Mouse (Mus musculus) adrenal gland, adult 18-20 months (tissue): Measurements from ENCODE around the gene Ralgds. TPM values are rescaled to one million over a fixed set of nuclear protein-coding genes. Genes with fewer than 3 reads are reported as not detected.

Source experiments
- DNase-seq, 2 experiments: peaks; one replicate each; pipeline ENCODE4 v3.0.0; 2021 to 2022; ENCODE audit warnings: low spot score in 2 of 2
- total RNA-seq, 2 experiments: library from RNA; stranded (reverse); gene quantifications; 1 replicate in 1 of 2; 2 replicates in 1 of 2; pipeline ENCODE4 v1.2.3; 2021

The Ralgds gene
- total RNA-seq, 2 experiments from 2014 or later = 24.3 to 24.4 TPM

- DNase-seq = no peak
Observed at GRCm38 (mm10) chr2:28502987-28503386, 9.9 kb upstream of the Ralgds start.

DNA sequence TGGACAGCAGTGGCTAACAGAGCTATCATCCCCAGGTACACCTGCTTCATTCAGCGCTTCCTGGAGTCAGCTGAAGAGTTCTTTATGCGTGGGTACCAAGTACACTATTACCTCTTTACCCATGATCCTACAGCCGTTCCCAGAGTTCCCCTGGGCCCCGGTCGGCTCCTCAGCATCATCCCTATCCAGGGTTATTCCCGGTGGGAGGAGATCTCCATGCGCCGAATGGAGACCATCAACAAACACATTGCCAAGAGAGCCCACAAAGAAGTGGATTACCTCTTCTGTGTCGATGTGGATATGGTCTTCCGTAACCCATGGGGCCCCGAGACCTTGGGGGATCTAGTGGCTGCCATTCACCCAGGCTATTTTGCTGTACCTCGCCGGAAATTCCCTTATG, 8.2 kb upstream of the Ralgds start:
- peak in 1 of 2 experiments; percentile 8 for DNase-seq

- DNase-seq = peak in 1 of 2 experiments; percentile 10
Observed at GRCm38 (mm10) chr2:28505795-28506194, 7.1 kb upstream of the Ralgds start, which contains the start of gene Gm10134. Gene Gm10134 (plus strand): TSS chr2:28506095.

- DNase-seq = peak in 1 of 2 experiments; percentile 9
Observed at GRCm38 (mm10) chr2:28506291-28506690, 6.6 kb upstream of the Ralgds start.

GRCm38 (mm10) chr2:28511600-28511999, 1.3 kb upstream of the Ralgds start:
- peak in 1 of 2 experiments; percentile 12 for DNase-seq

- DNase-seq = peak in 1 of 2 experiments; percentile 50
Observed at GRCm38 (mm10) chr2:28513431-28514370, 776 bp downstream of the Ralgds start.

- DNase-seq = peak; percentile 82 to 84
Observed at GRCm38 (mm10) chr2:28514489-28514888, 1.6 kb downstream of the Ralgds start.

DNA sequence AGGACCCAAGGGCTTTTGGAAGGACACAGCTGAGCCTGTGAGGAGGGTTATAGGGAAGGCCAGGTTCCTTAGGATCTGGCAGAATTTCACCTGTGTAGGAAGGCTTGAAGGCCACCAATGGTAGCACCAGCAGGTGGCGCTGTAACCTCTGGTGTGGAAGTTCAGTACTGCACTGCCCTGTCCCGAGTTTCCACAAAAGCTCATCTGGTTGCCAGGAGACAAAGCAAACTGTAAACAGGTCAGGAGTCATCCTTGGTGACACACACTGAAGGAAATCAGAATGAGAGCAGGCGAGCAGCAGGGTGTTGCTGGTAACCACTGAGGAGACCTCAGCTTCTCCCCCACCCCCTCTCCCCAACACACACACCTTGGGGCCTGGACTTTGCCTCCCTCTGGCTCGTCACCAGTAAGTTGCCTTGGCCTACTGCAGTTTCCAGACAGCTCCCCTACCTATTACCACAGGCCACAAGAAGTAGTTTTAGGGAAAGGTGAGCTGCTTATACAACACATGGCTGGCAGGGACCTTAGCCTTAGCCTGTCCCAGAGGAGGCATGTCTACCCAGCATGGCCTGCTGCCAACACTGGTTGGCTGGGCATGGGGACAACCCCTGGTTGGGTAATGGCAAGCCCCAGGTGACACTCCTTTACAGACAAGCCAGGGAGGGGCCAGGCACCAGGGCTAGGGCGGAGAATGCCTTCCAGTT, 4.4 kb downstream of the Ralgds start:
- peak; percentile 82 to 88 for DNase-seq

DNA sequence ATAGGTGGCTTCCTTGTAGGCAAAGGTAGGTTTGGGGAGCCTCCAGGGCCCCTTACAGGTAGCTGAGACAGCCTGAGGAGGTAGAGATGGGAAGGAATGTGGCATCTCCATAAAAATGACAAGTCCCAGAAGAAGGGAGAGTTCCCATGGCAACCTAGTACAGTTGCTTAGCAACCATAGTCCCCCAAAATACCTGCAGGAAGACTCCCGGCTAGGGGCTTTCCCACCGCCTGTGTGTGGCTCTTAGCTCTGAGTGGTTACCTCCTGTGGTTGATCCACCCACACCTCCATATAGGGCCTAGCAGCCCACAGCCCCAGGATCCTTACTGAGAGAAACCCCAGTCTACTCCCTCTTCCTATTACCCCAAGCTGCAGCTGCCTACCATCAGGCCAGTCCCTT, 5.3 kb downstream of the Ralgds start:
- DNase-seq = no peak

DNA sequence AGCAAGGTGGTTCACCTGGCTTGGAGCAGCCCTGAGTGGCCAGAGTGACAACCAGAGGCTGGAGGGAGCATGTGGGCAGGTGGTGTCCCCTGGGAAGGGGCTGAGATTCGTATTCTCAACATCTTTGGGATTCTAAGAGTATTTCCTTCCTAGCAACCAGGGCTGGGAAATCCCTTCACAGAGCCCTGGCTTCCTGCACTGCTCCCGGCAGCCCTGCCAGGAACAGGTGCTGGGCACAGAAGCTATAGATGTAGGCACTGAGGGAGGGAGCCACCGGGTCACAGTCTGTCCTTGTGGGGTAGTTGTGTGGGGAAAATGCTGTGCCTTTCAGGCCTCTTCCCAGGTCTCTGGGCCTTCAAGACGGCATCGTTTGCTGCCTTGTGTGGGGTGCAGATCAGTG, 7.7 kb downstream of the Ralgds start:
- DNase-seq = no peak

DNA sequence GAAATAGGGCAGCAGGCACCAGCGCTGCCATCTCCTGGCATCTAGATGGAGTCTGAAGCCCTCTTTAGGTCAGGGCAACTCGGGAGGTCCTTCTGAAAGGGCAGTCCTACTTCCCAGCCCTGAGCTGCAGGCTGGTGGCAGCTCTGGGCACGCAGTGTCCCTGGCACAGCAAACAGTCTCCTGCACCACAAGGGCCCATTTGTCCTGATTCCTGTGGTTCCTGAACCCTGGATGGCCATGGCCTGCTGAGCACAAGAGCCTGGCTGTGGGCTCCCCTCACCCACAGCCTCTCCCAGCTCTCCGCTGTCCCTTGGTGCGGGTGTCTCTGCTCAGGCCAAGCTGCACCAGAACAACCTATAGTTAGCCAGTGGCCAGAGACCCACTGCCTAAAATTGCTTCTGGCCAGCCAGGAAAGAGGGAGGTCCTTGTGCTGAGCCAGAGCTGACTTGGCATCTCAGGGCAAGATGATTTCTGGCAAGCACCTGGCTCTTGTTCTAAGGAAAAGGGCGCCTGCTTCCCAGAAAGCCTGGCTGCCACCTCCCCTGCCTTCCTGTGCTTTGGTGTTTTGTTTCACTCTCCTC, 8.7 kb downstream of the Ralgds start:
- DNase-seq = no peak

GRCm38 (mm10) chr2:28522166-28522565, 9.2 kb downstream of the Ralgds start:
- no peak for DNase-seq

DNA sequence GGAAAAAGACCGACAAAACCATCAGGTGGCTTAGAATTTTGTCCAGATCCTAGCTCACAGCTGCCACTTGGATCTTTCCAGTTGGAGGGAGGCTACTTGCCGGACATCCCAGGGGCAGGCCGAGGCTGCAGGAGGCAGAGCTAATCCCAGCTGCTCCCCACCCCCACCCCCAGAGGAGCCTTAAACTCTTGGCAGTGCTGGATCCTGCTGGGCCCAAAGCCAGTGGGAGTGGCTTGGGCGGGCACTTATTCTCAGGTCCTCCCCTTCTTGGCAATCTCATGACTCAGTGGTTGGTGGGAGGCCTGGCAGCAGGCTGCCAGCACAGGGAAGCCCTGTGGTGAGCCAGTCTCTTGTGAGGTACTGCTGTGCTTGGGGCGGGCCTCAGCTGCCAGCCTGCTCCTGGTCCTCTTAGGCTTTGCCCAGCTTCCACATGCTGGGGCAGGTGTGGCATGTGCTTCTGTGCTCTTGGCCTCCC, 10.8 kb downstream of the Ralgds start:
- DNase-seq = peak; percentile 80 to 84

GRCm38 (mm10) chr2:28524406-28524805, 11.5 kb downstream of the Ralgds start:
- DNase-seq = peak in 1 of 2 experiments; percentile 52

GRCm38 (mm10) chr2:28525219-28525942, 12.5 kb downstream of the Ralgds start:
- DNase-seq = peak; percentile 52 to 71

GRCm38 (mm10) chr2:28525943-28526876, 13.3 kb downstream of the Ralgds start:
- DNase-seq = no peak

GRCm38 (mm10) chr2:28527436-28528353, 14.8 kb downstream of the Ralgds start:
- no peak for DNase-seq

DNA sequence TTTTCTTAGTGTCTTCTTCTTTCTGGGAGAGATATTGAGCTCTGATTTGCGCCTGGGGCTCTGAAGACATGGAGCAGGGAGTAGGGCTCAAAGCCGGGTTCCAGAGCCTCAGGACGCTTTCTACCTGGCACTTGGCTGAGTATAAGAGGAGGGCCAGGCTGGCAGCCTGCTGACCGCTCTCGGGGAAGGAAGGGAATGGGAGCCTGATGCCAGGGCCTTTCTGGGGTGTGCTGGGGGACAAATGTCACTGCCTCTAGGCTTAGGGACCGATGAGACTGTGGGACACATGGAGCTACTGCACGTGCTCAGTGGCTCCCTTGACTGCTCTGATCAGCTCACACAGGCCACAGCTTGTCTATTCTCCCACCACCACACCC, 15.4 kb downstream of the Ralgds start:
- no peak for DNase-seq

DNA sequence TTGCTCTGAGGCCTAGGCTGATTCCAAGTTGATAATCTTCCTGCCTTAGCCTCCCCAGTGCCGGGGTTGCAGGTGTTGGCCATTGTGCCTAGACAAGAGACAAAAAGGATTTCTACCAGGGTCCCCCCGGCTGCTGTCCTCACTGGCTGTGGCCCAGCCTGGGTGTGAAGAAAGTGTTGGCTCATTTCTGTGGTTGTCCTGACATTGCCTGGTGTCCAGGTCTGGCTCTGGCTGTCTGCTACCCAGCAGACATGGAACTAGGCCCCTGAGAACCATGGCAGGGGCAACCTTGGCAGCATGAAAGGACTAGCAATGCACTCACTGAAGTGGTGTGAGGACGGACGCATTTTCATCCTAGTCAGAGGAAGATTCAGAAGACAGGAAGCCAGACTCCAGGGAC, 16.9 kb downstream of the Ralgds start:
- no peak for DNase-seq
